Mouse (Mus musculus): Measurements from ENCODE around the gene Klrd1. TPM values are rescaled to one million over a fixed set of nuclear protein-coding genes. Genes with fewer than 3 reads are reported as not detected.

Gene Klrd1
- 0.76 and 1.1 TPM in 2 replicates for polyA plus RNA-seq (2015; fragmentation: Nextera tagmentation; extraction: Ambion mirVana)

DNA sequence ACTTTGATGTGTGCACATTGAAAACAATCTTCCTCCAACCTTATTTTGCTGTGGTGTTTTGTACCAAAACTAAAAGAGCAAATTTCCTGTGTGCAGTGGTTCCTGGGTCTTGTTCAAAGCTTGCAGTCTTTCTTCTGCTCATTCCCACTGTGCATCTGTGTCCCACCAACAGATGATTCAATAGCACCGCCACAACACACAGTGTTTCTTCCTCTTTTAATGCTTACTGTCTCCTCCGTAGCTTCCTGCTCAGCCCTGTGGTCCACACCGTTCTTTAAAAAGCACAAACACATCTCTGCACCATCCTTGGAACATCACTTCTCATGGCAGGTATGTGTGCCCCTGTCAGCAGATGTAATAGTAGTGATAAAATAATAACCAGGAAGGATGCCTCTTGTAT lies at the start of gene Klrd1:
TSS of gene Klrd1 (plus strand) at position 275 of the 400 bp plus-strand sequence.
- Histone ChIP-seq H3K9me3 (replicated peaks; ENCODE audit: control insufficient read depth, low read length) (no peaks in the 10 kb centered on the region), H3K36me3 (ENCODE audit: control insufficient read depth, insufficient read depth, low read length) (no peaks in the 10 kb centered on the region), H3K4me1 (ENCODE audit: control insufficient read depth, insufficient read depth, low read length) (no peaks in the 10 kb centered on the region), H3K9ac (ENCODE audit: low read length) (no peak within 1 kb of the TSS), H3K27ac (ENCODE audit: low read length) (no peak within 1 kb of the TSS), H3K4me3 (replicated peaks; ENCODE audit: low read length) (no peak within 1 kb of the TSS), H3K27me3 (ENCODE audit: control insufficient read depth, insufficient read depth, low read length) (no peaks in the 10 kb centered on the region), H3K4me2 (ENCODE audit: low read depth, low read length) (no peak within 1 kb of the TSS)
- ATAC-seq (ENCODE audit: insufficient read depth, low FRiP score), result no peak
- 74% methylated on average over 3 of the region's 3 CpGs for WGBS

DNA sequence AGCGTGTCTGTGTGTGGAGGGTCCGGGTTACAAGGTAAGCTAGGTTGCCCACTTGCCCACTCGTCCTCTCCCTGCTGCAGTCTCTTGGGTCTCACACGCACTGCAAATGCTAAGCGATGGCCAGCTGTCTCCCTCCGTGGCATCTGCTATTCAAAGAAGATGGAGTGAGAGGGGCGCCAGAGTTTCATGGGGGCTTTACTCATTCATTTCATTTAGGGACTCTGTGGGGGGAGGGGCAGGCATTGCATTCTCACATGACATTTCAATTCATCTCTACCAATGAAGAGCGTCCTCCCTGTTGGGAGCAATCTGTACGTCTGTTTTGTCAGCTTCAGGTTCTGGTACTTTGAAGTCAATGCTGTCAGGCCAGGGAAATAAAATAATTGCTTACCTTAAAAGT lies 49.7 kb upstream of the Klrd1 start:
- no peak for ATAC-seq (ENCODE audit: insufficient read depth, low FRiP score)
- H3K36me3 ChIP-seq (ENCODE audit: control insufficient read depth, insufficient read depth, low read length), result peaks cover 14% of the 10 kb centered on the region; the same call in 1 of the 2 replicates
- 82% methylated on average over 9 of the region's 9 CpGs for WGBS

DNA sequence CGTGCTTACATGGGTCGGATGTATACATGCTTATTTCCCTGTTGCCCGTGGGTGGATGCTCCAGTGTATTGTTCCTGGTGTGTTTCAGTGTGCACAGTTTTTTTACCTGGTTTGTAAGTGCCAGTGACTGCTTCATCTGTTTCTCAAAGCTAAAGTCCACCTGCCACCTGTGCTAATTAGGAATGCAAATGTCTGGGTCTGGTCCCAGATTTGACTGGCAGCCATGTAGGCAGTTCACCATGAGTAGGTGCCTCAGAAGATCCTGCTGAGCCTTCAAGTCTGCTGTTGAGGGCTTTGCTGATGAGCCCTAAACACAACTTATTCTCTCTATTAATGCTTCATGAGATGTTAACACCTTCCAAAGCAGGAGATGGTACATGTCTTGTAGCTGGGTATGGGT lies 49.0 kb upstream of the Klrd1 start:
- ATAC-seq (ENCODE audit: insufficient read depth, low FRiP score), result no peak
- Histone ChIP-seq H3K4me3 (replicated peaks; ENCODE audit: low read length) (no peak overlapping the region), H3K4me2 (ENCODE audit: low read depth, low read length) (no peak overlapping the region), H3K4me1 (ENCODE audit: control insufficient read depth, insufficient read depth, low read length) (no peaks in the 10 kb centered on the region), H3K9me3 (replicated peaks; ENCODE audit: control insufficient read depth, low read length) (no peaks in the 10 kb centered on the region), H3K27me3 (ENCODE audit: control insufficient read depth, insufficient read depth, low read length) (no peaks in the 10 kb centered on the region), H3K9ac (ENCODE audit: low read length) (no peak overlapping the region), H3K36me3 (ENCODE audit: control insufficient read depth, insufficient read depth, low read length) (peaks cover 14% of the 10 kb centered on the region; the same call in 1 of the 2 replicates), H3K27ac (ENCODE audit: low read length) (no peak overlapping the region)
- over 99% methylated on average over 3 of the region's 3 CpGs for WGBS

More for the DNA sequence above, 49.7 kb upstream of the Klrd1 start:
- Histone ChIP-seq H3K4me1 (ENCODE audit: control insufficient read depth, insufficient read depth, low read length) (no peaks in the 10 kb centered on the region), H3K27me3 (ENCODE audit: control insufficient read depth, insufficient read depth, low read length) (no peaks in the 10 kb centered on the region), H3K9me3 (replicated peaks; ENCODE audit: control insufficient read depth, low read length) (no peaks in the 10 kb centered on the region), H3K4me2 (ENCODE audit: low read depth, low read length) (no peak overlapping the region), H3K9ac (ENCODE audit: low read length) (no peak overlapping the region), H3K4me3 (replicated peaks; ENCODE audit: low read length) (no peak overlapping the region), H3K27ac (ENCODE audit: low read length) (no peak overlapping the region)

DNA sequence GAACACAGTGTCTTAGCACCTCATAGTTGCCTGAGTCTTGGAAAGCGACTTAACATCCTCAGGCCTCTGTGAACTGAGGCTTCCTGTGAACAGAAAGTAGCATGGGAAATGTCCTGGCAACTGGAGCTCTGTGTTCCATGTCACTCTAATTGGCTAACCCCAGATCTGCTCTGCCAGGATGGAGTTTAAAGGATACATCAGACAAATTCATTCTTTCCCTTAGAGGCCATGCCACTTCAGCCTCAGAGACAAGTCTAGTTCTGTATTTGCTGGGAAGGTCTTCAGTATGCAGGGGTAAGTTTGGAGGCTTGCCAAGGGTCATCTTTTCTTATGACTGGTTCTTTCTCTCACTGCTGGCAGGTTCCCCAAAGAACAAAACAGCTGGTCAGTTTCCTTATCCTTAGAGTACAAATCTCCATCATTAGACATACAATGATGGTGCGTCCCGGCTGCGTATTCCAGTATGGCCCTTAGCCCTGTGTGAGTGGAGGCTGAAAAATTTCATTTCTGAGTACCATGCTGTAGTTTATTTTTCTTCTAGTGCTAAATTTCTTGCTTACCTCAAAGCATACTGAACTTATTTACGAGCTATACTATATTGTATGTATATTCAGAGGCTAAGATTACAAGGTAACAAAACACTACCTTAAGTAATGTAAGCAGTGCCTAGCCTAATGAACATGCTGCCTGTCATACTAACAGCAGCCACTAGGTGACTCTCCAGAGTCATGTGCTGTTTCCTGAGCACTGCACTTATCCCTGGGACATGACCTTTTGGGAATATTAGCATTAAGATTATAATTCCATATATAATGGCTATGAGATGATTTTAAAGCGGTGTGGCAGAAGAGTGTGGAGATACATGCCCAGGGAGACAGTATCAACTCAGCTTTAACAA lies 47.6 kb upstream of the Klrd1 start:
- 47% methylated on average over 6 of the region's 6 CpGs for WGBS
- no peak overlapping the region for H3K27ac ChIP-seq (ENCODE audit: low read length)

DNA sequence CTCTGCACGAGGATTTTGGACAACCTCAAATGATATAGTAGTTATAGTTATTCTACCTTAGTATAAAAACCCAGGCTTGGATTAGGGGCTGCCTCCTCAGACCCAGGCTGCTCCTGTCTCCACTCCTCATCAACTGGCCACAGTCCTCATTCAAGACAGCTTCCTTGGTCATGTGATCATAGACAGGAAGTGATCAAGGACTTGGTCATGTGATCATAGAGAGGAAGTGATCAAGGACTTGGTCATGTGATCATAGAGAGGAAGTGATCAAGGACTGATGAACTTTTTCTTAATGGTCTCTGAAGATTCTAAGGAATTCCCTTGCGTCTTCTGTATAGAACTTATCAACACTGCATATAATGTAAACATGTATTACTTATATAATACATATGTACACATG lies 44.3 kb upstream of the Klrd1 start:
- ATAC-seq (ENCODE audit: insufficient read depth, low FRiP score), result no peak
- H3K9me3 ChIP-seq (replicated peaks; ENCODE audit: control insufficient read depth, low read length), result no peaks in the 10 kb centered on the region

More for the DNA sequence above, 47.6 kb upstream of the Klrd1 start:
- peak; percentile 74 for ATAC-seq (ENCODE audit: insufficient read depth, low FRiP score)
- Histone ChIP-seq H3K9ac (ENCODE audit: low read length) (no peak overlapping the region), H3K4me2 (ENCODE audit: low read depth, low read length) (no peak overlapping the region), H3K4me3 (replicated peaks; ENCODE audit: low read length) (no peak overlapping the region), H3K4me1 (ENCODE audit: control insufficient read depth, insufficient read depth, low read length) (no peaks in the 10 kb centered on the region), H3K27me3 (ENCODE audit: control insufficient read depth, insufficient read depth, low read length) (no peaks in the 10 kb centered on the region), H3K9me3 (replicated peaks; ENCODE audit: control insufficient read depth, low read length) (no peaks in the 10 kb centered on the region), H3K36me3 (ENCODE audit: control insufficient read depth, insufficient read depth, low read length) (peaks cover 14% of the 10 kb centered on the region; the same call in 1 of the 2 replicates)

DNA sequence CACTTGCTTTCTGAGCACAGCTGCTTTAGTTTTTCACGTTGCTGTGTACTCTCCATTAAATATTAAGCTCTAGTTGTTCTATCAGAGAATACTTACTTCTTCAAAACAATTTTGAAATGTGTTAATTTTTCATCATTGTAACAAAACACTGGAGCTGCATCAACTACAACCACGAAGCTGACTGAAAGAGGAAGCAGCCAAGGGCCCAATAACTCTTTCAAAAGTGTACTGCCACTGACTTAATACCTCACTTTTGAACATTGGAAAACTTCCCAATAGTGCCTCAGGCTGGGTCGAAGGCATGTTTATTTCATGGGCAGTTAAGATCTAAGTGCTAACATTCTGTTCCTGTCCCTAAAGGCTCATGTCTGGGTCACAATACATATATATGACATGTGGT lies 43.6 kb upstream of the Klrd1 start:
- Histone ChIP-seq H3K36me3 (ENCODE audit: control insufficient read depth, insufficient read depth, low read length) (no peaks in the 10 kb centered on the region), H3K4me3 (replicated peaks; ENCODE audit: low read length) (no peak overlapping the region), H3K4me2 (ENCODE audit: low read depth, low read length) (no peak overlapping the region), H3K27ac (ENCODE audit: low read length) (no peak overlapping the region), H3K27me3 (ENCODE audit: control insufficient read depth, insufficient read depth, low read length) (no peaks in the 10 kb centered on the region), H3K4me1 (ENCODE audit: control insufficient read depth, insufficient read depth, low read length) (no peaks in the 10 kb centered on the region), H3K9me3 (replicated peaks; ENCODE audit: control insufficient read depth, low read length) (no peaks in the 10 kb centered on the region), H3K9ac (ENCODE audit: low read length) (no peak overlapping the region)
- 53% methylated on average over 3 of the region's 3 CpGs for WGBS
- ATAC-seq (ENCODE audit: insufficient read depth, low FRiP score), result no peak

More for the DNA sequence above, 44.3 kb upstream of the Klrd1 start:
- no peaks in the 10 kb centered on the region for H3K36me3 ChIP-seq (ENCODE audit: control insufficient read depth, insufficient read depth, low read length)
- no peaks in the 10 kb centered on the region for H3K27me3 ChIP-seq (ENCODE audit: control insufficient read depth, insufficient read depth, low read length)
- no peak overlapping the region for H3K4me3 ChIP-seq (replicated peaks; ENCODE audit: low read length)
- no peak overlapping the region for H3K9ac ChIP-seq (ENCODE audit: low read length)
- H3K4me1 ChIP-seq (ENCODE audit: control insufficient read depth, insufficient read depth, low read length), result no peaks in the 10 kb centered on the region
- no peak overlapping the region for H3K4me2 ChIP-seq (ENCODE audit: low read depth, low read length)
- 85% methylated on average over 2 of the region's 2 CpGs for WGBS
- no peak overlapping the region for H3K27ac ChIP-seq (ENCODE audit: low read length)

DNA sequence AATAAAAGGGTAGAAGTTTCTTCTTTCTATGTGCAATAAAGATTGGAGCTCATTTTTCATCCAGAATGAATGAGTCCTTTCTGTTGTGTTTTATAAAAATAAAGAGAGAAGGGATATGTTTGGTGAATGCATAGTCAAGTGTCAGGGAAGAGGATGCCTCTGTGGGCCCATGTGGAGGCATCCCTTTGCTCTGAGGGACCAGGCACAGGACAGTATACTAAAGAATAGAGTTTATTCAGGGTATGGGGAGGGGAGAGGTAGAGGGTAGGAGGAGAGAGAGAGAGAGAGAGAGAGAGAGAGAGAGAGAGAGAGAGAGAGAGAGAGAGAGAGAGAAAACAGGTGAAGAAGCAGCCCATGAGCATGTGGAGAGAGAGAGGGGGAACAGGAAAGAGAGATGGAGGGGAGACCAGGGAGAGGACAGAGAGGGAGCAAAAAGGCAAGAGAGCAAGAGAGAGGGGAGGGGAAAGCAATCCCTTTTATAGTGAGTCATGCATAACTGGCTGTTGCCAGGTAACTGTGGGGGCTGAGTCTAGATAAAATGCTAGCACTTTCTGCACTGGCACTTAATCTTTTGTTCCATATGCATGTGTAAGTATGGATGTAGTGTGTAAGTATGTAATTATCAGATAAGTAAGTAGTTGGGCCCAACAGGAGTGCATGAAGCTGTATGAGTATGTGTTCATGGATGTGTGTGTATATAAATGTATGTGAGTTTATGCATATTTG lies 34.1 kb upstream of the Klrd1 start:
- Histone ChIP-seq H3K9ac (ENCODE audit: low read length) (no peak overlapping the region), H3K27me3 (ENCODE audit: control insufficient read depth, insufficient read depth, low read length) (no peaks in the 10 kb centered on the region), H3K27ac (ENCODE audit: low read length) (no peak overlapping the region), H3K4me1 (ENCODE audit: control insufficient read depth, insufficient read depth, low read length) (no peaks in the 10 kb centered on the region), H3K36me3 (ENCODE audit: control insufficient read depth, insufficient read depth, low read length) (no peaks in the 10 kb centered on the region), H3K4me3 (replicated peaks; ENCODE audit: low read length) (no peak overlapping the region), H3K9me3 (replicated peaks; ENCODE audit: control insufficient read depth, low read length) (no peaks in the 10 kb centered on the region), H3K4me2 (ENCODE audit: low read depth, low read length) (no peak overlapping the region)
- peak; percentile 50; the same call in 1 of the 2 replicates for ATAC-seq (ENCODE audit: insufficient read depth, low FRiP score)

DNA sequence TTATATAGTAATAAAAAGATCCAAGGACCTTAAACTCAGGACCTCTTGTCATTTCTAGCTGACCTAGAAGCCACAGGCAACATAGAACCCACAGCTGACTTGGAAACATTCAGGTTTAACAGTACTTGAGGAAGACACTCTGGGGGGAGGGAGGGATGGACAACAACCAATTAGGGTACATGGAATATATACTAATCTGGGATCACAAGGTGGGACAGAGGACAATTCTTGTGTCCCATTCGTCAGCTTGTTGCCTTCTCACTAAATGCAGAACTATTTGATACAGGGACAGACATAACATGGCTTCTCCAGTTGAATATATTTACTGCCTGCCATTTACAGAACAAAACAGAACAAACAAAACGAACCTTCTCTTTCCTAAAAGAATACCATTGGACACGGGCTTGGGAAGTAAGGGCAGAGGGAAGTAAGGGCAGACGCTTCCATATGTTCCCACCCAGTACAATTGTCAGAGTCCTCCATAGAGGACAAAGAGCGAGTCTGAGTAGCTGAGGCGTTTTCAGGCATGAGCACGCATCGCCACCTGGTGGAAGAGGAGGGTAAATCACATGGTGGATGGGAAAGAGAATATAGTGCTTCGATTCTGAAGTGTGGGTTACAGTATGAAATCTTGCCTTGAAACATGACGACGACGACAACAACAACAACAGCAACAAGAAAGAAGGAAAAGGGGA lies 32.5 kb upstream of the Klrd1 start:
- 14% methylated on average over 12 of the region's 12 CpGs for WGBS
- Histone ChIP-seq H3K4me3 (replicated peaks; ENCODE audit: low read length) (no peak overlapping the region), H3K4me2 (ENCODE audit: low read depth, low read length) (no peak overlapping the region), H3K9me3 (replicated peaks; ENCODE audit: control insufficient read depth, low read length) (no peaks in the 10 kb centered on the region), H3K4me1 (ENCODE audit: control insufficient read depth, insufficient read depth, low read length) (no peaks in the 10 kb centered on the region), H3K36me3 (ENCODE audit: control insufficient read depth, insufficient read depth, low read length) (no peaks in the 10 kb centered on the region), H3K9ac (ENCODE audit: low read length) (no peak overlapping the region), H3K27ac (ENCODE audit: low read length) (no peak overlapping the region), H3K27me3 (ENCODE audit: control insufficient read depth, insufficient read depth, low read length) (no peaks in the 10 kb centered on the region)
- ATAC-seq (ENCODE audit: insufficient read depth, low FRiP score), result peak; percentile 82
